Mouse (Mus musculus): Measurements from ENCODE around the gene Selenok. TPM values are rescaled to one million over a fixed set of nuclear protein-coding genes. Genes with fewer than 3 reads are reported as not detected.

The Selenok gene
- total and polyA plus RNA-seq, 3 experiments, result 49.8 to 71.1 TPM; not detected in 1

- Histone ChIP-seq H3K9me3 (replicated peaks; ENCODE audit: insufficient read depth, low read length) (no peaks in the 10 kb centered on the region), H3K4me3 (ENCODE audit: control insufficient read depth in 1 of 2, insufficient read depth in 1 of 2, low read depth in 2 of 2, low read length in 2 of 2) (no peak overlapping the region), H3K27me3 (ENCODE audit: control insufficient read depth in 1 of 2, insufficient read depth in 2 of 2, low read length in 2 of 2) (no peaks in the 10 kb centered on the region), H3K27ac (ENCODE audit: control insufficient read depth, low read depth, low read length) (no peak overlapping the region), H3K36me3 (ENCODE audit: control insufficient read depth in 1 of 2, insufficient read depth in 2 of 2, low read length in 2 of 2) (peaks cover 0 to 4% of the 10 kb centered on the region in 2 experiments; a peak in 1 of 4 replicates), H3K79me2 (ENCODE audit: control insufficient read depth, insufficient read depth, low read length, poor library complexity) (no peaks in the 10 kb centered on the region), H3K4me1 (ENCODE audit: control insufficient read depth in 1 of 2, insufficient read depth in 2 of 2, low read length in 2 of 2) (peaks cover 2 to 3% of the 10 kb centered on the region in 2 experiments; a peak in 1 of 4 replicates), H3K9ac (ENCODE audit: control insufficient read depth, low read depth, low read length, poor library complexity, severe bottlenecking) (no peak overlapping the region)
- TF ChIP-seq KAT2A (conservative IDR thresholded peaks at IDR 0.05; ENCODE audit: low read depth, low read length), result no peak
- TF ChIP-seq GATA1 (IDR thresholded peaks at IDR 0.05; ENCODE audit: low read depth, low read length), result no peak
- TF ChIP-seq MAFK (IDR thresholded peaks at IDR 0.05; ENCODE audit: borderline replicate concordance, low read depth, low read length), result no peak
- TF ChIP-seq MYB (IDR thresholded peaks at IDR 0.05; ENCODE audit: low read depth, low read length), result no peak
- no peak for TF ChIP-seq MEF2A (IDR thresholded peaks at IDR 0.05; ENCODE audit: extremely low read depth, insufficient replicate concordance, low read depth, low read length, poor library complexity, severe bottlenecking)
- no peak for TF ChIP-seq BHLHE40 (IDR thresholded peaks at IDR 0.05; ENCODE audit: borderline replicate concordance, low read depth, low read length)
- TF ChIP-seq MAZ (IDR thresholded peaks at IDR 0.05; ENCODE audit: low read depth, low read length), result no peak
- no peak for TF ChIP-seq RAD21 (IDR thresholded peaks at IDR 0.05; ENCODE audit: low read depth, low read length)
- TF ChIP-seq MXI1 (IDR thresholded peaks at IDR 0.05; ENCODE audit: low read depth, low read length), result no peak
- no peak for TF ChIP-seq NELFE (IDR thresholded peaks at IDR 0.05; ENCODE audit: low read depth, low read length)
- no peak for TF ChIP-seq POLR2A (IDR thresholded peaks at IDR 0.05; ENCODE audit: control insufficient read depth in 1 of 2, insufficient read depth in 1 of 2, low read depth in 1 of 2, low read length in 2 of 2, poor library complexity in 1 of 2)
- TF ChIP-seq MYC (IDR thresholded peaks at IDR 0.05; ENCODE audit: low read depth, low read length), result no peak
- no peak for TF ChIP-seq HCFC1 (IDR thresholded peaks at IDR 0.05; ENCODE audit: low read depth, low read length)
- no peak for TF ChIP-seq TAL1 (IDR thresholded peaks at IDR 0.05; ENCODE audit: low read length)
- no peak for TF ChIP-seq NRF1 (IDR thresholded peaks at IDR 0.05; ENCODE audit: insufficient read depth, low read depth, low read length, poor library complexity, severe bottlenecking)
- TF ChIP-seq UBTF (IDR thresholded peaks at IDR 0.05; ENCODE audit: borderline replicate concordance, insufficient read depth, low read depth, low read length), result no peak
- no peak for TF ChIP-seq EP300 (IDR thresholded peaks at IDR 0.05; ENCODE audit: low read depth in 1 of 2, low read length in 2 of 2)
- TF ChIP-seq ETS1 (IDR thresholded peaks at IDR 0.05; ENCODE audit: low read depth, low read length), result no peak
- no peak for DNase-seq (ENCODE audit: low read depth, low spot score)
Measured at GRCm38 (mm10) chr14:29998747-29999474, 30.8 kb downstream of the Selenok start.

GRCm38 (mm10) chr14:29999475-29999811, 31.3 kb downstream of the Selenok start:
- Histone ChIP-seq H3K27ac (ENCODE audit: control insufficient read depth, low read depth, low read length) (no peak overlapping the region), H3K79me2 (ENCODE audit: control insufficient read depth, insufficient read depth, low read length, poor library complexity) (no peaks in the 10 kb centered on the region), H3K9ac (ENCODE audit: control insufficient read depth, low read depth, low read length, poor library complexity, severe bottlenecking) (no peak overlapping the region), H3K4me3 (ENCODE audit: control insufficient read depth in 1 of 2, insufficient read depth in 1 of 2, low read depth in 2 of 2, low read length in 2 of 2) (no peak overlapping the region), H3K9me3 (replicated peaks; ENCODE audit: insufficient read depth, low read length) (no peaks in the 10 kb centered on the region), H3K4me1 (ENCODE audit: control insufficient read depth in 1 of 2, insufficient read depth in 2 of 2, low read length in 2 of 2) (peaks cover 2 to 3% of the 10 kb centered on the region in 2 experiments; a peak in 1 of 4 replicates), H3K27me3 (ENCODE audit: control insufficient read depth in 1 of 2, insufficient read depth in 2 of 2, low read length in 2 of 2) (no peaks in the 10 kb centered on the region), H3K36me3 (ENCODE audit: control insufficient read depth in 1 of 2, insufficient read depth in 2 of 2, low read length in 2 of 2) (peaks cover 0 to 4% of the 10 kb centered on the region in 2 experiments; a peak in 1 of 4 replicates)
- DNase-seq (ENCODE audit: low read depth, low spot score), result peak; percentile 16
- no peak for TF ChIP-seq SMC3 (IDR thresholded peaks at IDR 0.05; ENCODE audit: low read depth, low read length)

Data from MEL (cell line).